Mouse (Mus musculus) 416B (cell line): ENCODE data around the gene Slc16a13.

ENCODE experiments used
- DNase-seq: peaks from one replicate; pipeline ENCODE4 v3.0.0; 2011; ENCODE audit warnings: low read depth

Slc16a13 gene

DNA sequence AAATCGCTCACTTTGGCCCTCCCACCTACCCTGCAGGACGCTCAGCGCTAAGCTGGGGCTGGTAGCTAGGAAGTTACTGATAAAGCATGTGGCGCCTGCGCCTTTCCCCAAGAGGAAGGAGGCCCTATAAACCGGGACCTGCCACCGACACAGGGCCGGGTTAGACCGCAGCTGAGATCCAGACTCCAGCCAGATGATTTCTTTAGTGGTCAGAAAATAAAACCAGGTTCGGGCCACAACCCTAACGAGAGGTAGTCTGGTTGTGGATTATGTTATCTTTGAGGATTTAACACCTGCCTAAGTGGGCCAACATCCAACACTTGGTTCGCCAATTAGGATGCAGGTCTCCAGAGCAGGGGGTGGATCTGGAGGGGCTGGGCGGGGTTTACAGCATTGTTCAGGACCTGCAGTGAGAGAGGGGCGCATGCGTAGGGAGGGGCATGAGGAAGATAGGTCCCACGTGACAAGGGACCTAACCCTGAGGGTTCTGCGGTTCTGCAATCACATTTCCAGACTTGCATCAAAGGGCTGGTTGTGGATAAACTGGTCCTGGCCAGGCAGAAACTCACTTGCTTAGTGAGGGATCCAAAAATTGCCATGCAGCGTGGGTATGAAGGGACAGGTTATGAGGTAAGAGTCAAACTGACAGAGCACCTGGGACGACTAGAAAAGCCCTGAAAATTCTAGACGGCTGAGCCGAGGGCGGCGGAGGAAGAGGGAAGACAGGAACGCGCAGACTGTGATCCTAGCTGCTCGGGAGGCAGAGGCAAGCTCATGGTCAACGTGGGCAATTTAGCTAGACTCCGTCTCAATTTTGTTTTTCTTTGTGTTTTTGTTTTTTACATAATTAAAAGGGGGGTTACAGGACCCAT, at the start of gene Slc16a13:
Gene Slc16a13, minus strand, starts transcription at position 334 of the 872 bp plus-strand sequence.
- DNase-seq, result peak; percentile 99

DNA sequence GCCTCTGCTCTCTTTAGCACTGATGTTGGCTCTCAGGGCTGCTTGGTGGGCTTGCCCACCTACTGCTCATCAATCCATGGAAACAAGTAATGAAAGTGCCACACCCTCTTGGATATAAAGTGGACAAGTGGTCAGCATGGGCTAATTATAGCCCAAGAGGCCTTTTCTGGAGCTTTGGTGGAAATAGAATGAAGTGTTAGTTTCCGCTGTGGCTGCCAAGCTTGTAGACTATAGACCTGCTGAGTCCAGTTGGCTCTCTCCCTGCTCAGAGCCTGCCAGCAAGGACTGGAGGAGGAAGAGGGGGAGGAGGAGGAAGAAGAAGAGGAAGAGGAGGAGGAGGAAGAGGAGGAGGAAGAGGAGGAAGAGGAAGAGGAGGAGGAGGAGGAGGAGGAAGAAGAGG, 45.5 kb upstream of the Slc16a13 start:
- no peak for DNase-seq

DNA sequence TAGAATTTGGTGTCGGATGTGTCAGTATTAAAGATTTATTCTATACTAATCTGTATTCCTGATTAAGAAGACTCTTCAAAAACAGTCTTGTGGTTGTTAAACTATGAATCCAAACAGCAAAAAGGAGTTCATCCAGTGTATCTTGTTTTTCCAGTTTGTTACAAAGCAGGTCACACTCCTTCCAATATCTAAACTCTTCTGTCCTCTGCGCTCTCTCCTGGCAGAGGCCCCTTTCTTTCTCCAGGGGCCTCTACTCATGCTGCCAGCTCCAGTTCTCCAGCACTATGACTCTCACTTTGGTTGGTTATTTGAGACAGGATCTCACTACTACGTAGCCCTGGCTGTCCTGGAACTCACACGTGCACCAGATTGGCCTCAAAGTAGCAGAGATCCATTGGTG, 45.0 kb upstream of the Slc16a13 start:
- no peak for DNase-seq

DNA sequence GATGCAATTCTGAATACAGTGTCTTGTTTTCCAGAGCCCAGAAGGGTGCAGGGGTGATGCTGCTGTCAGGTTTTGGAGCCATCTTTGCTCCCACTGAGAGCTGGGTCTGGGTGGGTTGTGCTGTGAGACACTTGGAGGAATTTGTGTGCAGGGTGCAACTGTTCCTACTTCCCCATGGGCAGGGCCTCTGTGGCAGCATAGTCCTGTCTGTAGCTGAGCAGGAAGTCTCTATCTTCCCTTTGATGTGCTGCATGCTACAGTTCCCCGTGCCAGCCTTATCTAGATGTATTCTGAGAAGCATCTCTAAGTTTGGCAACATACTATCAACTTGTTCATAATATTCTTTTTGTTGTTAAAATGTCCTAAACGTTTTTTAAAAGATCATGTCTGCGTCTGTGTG, 44.4 kb upstream of the Slc16a13 start:
- DNase-seq, result no peak

DNA sequence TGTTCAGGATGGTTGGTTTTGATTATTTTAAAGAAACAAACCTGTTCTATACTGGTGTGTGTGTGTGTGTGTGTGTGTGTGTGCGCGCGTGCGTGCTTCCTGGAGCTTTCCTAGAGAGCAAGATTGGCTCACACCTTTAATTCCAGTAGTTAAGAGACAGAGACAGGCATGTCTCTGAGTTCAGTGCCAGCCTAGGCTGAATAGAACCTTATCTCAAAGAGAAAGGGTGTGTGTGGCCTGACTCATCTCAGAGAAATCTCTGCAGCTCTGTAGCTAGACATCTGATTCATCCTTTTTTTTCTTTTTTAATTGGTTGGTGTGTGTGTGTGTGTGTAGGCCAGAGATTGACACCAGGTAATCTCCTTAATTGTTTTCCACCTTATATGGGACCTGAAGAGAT, 38.2 kb upstream of the Slc16a13 start:
- no peak for DNase-seq

DNA sequence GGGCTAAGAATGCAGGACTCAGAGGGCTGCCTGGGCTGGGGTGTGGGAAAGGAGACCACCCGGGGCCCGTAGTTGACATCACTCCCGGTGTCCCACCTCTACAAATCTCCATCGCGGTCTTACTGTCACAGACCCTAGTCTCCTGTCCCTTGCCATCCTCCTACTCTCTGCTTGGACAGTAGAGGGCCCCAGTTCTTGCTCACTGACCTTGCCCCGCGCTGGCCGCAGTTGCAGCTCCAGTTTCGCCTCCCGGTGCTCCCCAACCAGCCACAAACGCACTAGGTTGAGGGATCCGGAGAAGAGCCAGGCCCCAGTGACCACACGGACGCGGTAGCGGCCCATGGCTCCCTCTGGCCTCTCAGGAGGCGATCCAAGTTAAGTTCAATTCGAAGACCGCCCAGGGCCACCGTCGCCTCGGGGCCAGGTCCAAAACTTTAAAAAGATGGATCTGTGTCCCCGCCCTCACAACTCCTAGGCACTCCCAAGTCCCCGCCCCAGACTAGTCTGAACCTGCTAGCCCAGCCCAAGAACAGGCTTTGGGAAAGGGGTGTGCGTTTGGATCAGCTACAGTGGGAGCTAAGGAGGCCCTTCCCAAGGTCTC, 34.2 kb upstream of the Slc16a13 start, which contains the start of gene Alox12:
Gene Alox12, minus strand, starts transcription at position 423 of the 601 bp plus-strand sequence.
- no peak for DNase-seq

DNA sequence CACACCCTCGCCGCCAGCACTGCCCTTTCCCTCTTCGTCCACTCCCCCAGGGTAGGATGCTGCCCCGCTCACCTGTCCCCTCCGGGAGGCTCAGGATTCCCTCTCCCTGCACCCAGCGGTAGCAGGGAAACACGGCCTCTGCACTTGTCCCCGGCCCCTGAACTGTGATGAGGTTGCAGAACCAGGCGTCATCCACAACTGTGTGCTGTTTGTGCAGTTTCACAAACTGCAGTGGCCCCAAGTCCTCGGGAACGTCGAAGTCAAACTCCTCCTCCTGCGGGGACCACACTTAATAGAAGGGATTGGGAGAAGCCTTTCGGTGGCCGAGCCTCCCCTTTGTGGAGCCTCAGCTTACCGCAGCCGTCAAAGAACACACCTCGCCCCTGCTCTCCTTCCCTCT, 33.5 kb upstream of the Slc16a13 start:
- DNase-seq, result no peak

DNA sequence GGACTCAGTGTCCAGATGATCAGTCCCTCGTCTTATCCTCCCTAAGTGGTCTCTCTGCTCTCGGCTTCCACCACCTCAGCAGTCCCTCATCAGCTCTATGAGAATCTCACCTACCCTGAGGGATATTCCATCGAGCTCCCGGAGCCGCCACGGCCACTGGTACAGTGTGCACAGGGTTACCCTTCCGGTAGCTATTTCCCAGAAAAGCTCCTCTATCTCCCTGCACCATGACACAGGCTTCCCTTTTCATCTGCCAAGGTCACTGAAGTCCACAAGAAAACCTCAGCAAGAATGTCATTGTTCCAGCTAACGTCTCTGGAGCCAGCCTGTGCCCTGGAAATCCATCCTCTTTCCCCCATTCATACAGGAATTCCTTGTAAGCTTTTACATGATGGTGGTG, 31.0 kb upstream of the Slc16a13 start:
- no peak for DNase-seq

DNA sequence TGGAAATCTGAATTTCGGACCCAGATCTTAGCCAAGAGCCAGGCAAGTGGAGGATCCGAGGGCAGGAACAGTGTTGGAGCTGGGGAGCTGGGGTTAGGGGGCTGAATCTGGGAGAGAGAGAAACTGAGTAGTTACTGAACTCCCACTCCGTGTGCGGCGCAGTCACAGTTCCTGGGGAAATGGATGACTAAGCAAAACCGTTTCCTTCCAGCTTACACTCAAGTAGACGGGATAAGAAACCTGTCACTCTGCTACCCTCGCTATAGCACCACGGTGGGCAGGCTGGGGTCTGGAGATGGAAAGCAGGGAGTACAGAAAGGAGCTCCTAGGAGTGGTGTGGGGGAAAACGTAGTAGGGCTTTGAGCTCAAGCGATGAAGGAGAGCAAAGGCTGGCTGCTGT, 29.3 kb upstream of the Slc16a13 start:
- DNase-seq, result peak; percentile 57

DNA sequence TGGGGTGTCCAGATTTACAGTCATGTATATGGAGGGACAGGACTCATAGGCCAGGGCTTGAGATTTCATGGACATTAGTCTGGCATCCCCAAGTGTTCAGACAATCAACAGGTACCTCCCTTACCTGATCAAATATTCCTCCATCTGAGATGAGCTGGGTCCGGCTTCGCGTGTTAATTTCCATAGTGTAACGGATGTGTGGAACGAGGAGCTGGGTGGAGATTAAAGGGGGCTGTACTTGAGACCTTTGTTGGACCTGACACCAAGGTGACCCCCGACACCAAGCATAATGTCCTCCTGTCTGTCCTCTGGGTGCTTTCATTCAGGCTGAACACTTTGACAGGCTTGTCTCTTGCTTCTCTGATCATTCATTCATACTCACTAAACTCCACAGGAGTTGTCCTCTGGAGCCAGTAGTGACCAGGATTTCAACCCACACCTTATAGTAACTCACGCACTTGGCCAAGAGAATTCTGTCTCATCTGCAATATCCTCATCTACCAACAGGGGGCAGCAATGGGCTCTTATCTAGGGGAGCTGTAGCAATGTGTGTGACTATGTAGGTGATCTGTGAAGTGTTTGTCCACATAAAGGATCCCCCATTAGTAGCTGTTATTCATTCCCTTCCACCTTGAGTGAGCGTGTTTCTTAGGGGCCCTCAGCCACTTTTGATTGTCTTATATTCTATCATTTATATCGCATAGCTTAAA, 26.4 kb upstream of the Slc16a13 start:
- DNase-seq, result peak; percentile 77

DNA sequence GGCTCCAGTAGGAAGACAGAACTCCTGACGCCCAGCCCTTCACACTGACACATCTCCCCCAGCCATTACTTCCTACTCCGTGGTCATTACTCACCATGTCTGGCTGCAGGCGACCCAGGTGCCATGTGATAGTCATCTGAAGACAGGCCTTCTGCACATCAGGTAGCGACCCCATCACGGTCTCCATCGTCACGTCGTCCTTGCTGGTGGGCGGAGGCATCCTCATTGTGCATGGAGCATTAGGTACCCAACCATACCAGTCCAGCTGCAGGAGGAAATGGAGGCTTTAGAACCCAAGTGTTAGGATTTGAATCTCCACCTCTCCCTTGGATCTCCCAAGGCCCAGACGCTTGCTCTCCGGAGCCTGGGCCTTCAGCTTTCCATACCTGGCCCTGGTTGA, 21.7 kb upstream of the Slc16a13 start:
- no peak for DNase-seq

DNA sequence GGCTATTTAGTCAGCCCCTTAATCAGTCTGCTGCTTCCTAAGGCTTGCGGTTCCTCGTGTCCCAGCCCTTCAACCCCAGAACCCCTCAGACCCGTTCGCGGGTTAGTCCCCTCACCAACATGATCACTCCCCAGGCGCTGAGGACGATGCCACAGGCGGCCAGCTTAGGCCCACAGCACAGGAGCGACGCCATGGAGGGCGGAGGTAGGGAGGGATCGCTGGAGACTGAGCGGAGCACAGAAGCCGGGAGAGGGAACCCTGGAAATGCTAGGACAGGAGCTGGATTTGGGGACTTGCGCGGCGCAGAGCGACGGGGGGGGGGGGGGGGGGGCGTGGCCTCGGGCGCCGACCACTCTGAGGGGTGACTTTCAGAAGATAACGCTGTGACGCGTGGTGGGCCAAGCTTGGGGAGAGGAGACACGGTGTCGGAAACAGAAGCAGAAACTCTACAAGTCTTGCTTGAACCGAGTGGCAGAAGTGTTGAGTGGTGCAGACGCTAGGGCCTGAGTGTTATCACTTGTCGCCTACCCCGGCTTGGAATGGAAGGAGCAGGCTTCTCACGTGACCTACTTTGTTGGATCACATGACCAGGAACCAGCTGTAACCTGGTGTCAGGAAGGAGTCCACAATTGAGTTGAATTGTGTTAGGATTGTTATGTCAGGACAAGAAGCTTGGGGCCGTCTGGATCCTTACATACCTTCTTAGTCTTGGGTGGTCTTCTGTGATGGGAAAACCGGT, 18.8 kb upstream of the Slc16a13 start, which contains the start of the genes Gm21988 and Rnasek:
Gene Gm21988, minus strand, starts transcription at position 290 of the 739 bp plus-strand sequence.
Gene Rnasek, minus strand, starts transcription at position 302 of the 739 bp plus-strand sequence.
- DNase-seq, result peak; percentile 91

DNA sequence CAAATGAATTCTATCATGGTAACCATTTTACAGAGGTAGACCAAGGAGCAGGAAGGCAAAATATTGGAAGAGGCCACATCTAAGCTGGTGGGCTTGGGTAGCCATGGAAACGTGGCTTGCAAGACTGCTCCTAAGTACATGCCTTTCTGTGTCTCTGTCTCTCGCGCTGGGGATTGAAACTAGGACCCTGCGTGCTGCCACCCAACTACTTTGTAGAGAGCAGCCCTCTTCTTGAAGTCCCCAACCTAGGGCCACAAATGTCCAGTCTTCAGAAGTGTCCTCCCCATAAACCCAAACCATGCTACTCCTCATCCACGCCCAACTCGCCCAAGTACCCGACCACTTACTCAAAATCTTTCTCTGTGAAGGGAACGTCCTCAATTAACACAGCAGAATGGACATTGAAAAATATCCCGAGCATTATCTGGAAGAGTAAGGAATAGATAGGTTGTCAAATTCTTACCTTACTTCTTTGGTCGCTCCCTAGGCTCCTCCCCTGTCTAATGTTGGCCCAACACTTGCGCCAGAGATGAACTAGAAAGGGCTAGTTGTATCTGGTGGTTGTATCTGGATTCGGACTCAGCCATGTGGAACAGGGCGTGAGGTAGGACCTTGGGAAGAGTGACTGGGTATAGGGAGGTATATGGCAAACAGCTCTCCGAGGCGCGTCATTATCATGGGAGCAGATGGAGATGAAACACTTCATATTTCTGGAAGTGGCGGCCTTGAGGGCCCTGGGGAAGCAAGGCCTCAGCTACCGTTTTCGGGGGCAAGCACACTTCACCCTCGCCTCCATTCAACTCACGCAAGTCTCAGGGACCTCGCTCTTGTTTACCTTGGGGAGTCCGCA, 18.0 kb upstream of the Slc16a13 start:
- DNase-seq, result peak; percentile 53

DNA sequence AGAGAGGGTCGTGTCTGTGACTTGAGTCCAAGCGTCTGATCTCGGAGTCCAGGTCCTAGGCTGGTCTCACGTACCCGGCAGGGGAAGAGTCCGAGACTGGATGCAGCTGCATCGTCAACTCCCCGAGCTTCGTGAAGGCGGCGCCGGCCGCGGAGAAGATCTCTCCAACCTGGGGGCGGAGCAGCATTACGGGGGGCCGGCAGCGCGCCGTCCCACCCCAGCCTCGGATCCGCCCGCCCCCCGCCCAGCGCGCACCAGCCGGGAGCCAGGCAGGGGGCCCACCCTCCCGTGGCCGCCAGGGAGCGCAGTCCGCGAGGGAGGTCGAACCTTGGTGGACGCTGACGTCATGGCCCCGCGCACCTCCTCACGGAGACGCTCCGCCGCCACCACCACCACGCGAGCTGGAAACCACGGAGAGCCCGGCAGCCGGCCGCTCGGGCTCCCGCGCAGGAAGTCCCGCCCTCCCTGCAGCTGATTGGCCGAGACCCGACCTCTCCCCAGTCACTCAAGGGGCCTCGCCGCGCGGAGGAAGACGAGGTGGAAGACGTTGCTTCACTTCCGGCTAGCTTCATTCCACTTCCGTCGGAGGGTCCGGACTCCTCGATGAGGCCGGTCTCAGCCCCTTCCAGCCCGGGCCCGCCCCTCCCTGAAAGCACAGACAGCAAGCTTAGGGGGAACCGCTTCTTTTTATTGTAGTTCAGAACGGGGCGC, 16.7 kb upstream of the Slc16a13 start, which contains the start of gene 0610010K14Rik:
Gene 0610010K14Rik, minus strand, starts transcription at position 458 of the 711 bp plus-strand sequence.
- DNase-seq, result peak; percentile 98

DNA sequence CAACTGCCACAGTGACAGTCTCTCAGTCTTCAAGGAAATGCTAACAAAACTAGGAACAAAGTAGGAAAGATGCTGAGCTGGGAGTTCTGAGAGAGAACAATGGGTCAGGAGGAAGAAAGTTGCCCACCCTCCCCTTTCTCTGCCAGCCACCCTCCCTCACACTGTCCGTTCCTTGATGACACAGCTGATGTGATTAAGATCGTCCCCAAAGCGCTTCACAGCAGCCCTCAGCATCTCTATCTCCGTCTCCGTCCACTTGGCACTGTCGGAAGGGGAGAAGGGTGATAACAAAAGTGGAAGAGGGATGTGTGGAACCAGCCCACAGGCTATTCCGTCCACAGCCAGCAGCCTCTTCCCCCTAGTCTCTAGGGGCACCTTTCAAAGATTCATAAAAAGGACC, 15.9 kb upstream of the Slc16a13 start:
- no peak for DNase-seq

DNA sequence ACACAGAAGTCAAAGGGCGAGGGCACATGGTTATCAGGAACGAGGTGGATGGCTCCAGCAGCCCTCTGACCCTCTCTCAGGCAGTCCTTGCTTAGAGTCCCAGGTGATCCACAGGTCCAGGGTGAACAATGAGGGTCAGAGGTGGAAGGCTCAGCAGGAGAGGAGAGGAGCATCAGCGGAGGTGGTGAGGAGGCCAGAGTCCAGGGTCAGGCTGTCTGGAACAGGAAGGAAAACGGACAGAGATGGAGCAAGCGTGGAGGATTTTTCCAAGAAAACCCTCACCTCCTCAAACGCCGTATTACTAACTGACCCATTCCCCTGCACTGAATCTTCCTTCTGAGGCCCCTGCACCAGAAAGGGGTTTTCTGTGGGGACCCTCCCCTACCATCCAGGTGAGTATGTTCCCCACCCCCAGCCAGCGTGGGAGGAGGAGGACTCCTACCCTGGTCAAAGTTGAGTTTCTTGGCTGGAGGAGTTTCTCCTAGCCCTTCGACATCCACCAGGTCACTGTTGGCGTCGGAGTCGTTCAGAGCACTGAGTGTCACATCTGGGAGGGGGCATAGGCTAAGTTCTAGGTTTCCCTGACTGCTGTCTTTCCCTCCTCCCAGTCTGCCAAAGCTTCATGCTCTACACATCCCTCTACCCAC, 14.5 kb upstream of the Slc16a13 start:
- no peak for DNase-seq

DNA sequence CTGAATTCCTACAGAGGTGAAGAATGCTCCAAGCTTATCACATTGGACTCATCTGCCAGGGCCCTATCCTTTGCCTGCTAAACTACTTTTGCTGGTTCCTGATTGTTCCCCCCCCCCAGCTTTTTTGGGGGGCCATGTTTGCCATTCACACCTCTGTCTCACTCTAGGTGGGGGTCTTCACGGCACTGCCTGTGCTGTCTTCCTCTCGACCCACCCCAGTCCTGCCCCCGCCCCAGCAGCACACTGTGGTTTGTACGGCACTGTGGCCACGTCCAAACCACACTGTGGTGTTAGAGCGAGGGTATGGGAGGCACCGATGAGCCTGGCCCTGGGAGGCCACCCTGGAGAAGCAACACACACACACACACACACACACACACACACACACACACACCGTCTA, 13.6 kb upstream of the Slc16a13 start:
- peak; percentile 34 for DNase-seq

DNA sequence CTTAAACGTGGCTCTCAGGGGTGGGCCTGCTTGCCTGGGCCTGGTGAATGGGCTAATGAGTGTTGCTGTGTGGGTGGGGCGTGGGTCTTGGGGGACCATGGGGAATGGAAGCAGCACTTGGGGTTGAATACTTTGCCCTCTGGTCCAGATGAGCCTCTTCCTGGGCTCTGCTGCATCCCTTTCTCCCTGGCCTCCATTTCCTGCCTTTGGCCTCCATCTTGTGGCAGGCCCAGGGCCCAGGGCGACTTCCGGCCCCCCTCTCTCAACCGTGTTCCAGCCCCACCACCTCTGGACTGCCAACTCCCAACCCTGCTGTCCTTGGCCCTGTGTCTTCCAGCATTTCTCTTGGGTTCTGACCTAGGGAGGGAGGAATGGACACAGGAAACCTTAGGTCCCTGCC, 13.2 kb upstream of the Slc16a13 start:
- no peak for DNase-seq

DNA sequence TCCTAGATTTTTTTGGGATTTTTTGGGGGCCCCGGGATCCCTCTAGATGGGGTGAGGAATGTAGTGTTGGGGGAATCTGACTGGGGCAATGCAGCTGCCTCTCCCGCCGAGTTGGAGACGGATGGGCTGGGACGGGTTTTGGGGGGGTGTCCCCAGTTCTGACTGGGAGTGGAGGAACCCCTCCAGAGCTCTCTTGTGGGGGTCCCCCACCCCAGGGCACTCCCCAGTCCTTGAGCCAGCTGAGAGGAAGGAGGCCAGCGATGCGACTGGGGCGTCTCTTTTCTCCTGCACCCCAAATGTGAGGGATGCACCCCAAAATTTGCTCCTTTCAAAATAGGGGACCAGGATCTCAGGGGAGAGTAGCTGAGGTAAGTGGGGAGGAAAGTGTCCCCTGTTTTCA, 12.2 kb upstream of the Slc16a13 start:
- DNase-seq, result no peak

DNA sequence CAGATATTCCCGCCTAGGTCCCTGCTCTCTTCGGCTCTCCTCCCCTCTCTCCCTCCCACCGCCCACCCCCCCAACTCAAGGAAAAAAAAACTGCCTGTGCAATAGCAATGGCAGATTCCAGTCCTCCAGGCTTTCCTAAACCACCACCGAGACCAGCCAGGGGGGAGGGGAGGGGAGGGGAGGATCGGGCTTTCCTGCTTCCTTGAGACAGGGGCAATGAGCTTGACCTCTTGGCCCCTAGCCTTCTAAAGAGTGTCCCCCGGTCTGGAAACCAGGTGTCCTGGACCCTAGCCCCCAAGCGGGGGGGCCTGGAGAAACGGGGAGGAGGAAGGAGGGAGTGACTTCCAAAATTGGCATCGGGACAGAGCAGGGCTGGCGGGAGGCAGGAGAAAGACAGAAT, 11.7 kb upstream of the Slc16a13 start:
- DNase-seq, result no peak
